Mouse (Mus musculus) adrenal gland, adult 8-10 months (tissue): ENCODE results near the gene Themis2. TPM values are rescaled to one million over a fixed set of nuclear protein-coding genes. Genes with fewer than 3 reads are reported as not detected.
"Not testable (repeated sequence)": the region's sequence is repeated elsewhere in the genome, so short reads cannot be mapped to it uniquely, and the experiment has no call there.

ENCODE experiments used
- DNase-seq: peaks from one replicate; pipeline ENCODE4 v3.0.0; 2022
- total RNA-seq, 4 experiments: library from RNA; stranded (reverse); gene quantifications; 2 replicates each; pipeline ENCODE4 v1.2.4; 2022

Themis2 gene
- total RNA-seq, 4 experiments from 2014 or later: 2.1 to 5.9 (median 3.2) TPM

DNA sequence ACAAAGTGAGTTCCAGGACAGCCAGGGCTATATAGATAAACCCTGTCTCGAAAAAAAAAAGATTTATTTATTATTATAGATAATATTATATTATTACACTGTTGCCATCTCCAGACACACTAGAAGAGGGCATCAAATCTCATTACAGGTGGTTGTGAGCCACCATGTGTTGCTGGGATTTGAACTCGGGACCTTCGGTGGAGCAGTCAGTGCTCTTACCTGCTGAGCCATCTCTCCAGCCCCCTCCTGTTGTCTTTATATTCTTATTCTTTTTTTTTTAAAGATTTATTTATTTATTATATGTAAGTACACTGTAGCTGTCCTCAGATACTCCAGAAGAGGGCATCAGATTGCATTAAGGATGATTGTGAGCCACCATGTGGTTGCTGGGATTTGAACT, 2.5 kb upstream of the Themis2 start:
- not testable (repeated sequence) for DNase-seq

DNA sequence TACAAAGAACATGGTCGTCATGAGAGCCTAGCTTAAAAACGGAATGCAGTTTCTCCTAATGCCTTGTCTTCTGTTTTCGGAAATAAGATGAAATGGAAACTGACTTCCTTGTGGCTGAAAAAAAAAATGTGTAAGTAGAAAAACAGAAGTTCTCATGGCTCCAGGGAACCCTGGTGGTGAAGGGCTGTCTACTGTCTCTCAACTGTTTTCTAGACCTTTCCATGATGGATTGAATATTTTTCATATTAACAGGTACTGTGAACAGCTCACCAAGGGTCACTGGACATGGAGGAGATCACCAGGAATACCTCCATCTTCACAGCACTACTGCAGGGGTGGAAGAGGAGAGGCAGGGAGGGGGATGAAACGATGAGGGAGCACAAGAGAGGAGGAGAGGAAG, 1.8 kb upstream of the Themis2 start:
- DNase-seq: no peak

DNA sequence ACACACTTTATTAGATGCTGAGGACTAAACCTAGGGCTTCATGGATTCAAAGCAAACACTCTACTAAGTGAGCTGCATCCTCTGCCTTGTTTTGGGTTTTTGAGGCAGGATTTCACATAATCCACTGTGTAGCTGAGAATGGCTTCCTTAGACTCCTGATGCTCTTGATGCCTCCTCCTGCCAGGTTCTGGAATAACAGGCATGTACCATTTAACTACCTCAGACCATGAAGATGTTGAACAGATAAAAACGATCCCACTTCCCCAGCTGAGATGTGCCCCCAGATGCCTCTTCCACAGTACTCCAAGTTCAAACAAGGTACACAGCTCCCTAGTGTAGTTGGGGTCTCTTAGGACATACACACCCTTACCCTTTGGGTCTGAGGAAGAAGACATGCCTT, 1.3 kb upstream of the Themis2 start:
- no peak for DNase-seq

DNA sequence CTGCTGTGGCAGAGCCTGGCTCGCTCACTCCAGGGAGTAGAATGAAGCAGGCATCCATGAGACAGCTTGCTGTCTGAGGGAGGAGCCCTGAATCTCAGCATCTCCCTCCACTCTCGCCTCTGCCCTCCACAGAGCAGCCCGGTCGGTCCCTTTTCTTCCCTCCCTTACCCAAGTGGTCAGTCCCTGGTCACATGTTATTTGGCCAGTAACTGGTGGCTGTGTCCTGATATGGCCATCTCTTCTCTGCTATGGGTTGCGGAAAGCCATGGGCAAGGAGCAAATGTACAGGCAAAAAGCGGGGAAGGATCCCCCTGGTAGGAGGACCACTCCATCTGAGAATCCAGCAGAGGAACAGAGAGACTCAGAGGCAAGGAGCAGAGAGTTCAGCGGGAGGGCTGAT, 1.0 kb downstream of the Themis2 start:
- no peak for DNase-seq

DNA sequence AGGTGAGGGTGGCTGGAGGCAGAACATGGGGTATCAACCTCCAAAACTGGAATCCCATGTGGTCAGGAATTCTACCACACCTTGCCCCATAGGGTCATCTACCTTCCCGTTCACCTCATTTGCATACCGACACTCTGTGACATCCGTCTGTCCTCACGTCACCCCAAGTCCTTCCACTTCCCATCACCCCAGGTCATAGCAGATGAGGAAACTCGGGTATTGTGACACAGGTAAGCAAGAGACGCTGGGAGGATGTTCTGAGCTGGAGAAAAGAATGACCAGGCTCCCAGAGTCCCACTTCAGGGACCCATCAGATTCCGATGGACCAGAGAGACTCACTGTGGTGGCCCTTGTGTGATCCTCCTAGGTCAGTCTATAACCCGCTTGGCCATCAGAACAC, 1.4 kb downstream of the Themis2 start:
- DNase-seq: no peak

DNA sequence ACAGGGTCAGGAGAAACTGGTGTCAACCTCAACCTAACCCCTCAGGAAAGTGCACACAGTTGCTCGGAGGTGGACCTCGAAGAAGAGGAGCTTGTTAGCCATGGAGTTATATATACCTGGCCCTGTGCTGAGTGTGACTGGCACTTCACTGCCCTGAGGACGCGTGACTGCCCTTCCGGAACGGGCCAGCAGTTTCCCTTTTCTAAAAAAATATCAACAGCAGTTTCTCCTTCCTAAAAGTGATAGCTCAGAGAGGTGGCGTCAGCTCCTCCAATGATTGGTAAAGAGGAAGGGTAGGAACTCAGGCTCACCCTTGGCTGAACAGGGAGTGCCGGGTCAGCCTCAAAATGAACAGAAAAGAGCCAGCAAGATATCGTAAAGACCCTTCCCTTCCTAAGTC, 2.2 kb downstream of the Themis2 start:
- DNase-seq: no peak

DNA sequence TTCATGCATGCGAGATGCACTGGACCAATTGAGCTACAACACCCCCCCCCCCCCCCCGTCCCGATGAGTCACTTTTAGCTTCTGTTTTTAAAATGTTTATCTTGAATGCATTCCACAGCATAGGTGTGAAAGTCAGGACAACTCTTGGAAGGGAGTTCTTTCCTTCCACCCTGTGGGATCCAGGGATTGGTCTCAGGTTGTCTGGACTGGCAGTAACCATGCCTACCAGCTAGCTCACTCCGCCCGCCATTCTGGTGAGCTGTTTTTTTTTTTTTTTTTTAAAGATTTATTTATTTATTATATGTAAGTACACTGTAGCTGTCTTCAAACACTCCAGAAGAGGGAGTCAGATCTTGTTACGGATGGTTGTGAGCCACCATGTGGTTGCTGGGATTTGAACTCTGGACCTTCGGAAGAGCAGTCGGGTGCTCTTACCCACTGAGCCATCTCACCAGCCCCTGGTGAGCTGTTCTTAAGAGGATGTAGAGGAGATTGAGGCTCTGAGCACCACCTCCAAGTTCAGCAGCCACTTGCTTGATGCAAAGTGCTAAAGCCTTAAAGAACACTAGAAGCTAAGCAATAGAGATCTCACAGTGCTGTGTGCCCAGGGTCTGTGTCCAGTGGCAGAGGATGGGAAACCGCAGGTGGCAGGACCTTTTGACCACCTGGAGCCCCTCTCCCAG, 2.7 kb downstream of the Themis2 start:
- DNase-seq: not testable (repeated sequence)

DNA sequence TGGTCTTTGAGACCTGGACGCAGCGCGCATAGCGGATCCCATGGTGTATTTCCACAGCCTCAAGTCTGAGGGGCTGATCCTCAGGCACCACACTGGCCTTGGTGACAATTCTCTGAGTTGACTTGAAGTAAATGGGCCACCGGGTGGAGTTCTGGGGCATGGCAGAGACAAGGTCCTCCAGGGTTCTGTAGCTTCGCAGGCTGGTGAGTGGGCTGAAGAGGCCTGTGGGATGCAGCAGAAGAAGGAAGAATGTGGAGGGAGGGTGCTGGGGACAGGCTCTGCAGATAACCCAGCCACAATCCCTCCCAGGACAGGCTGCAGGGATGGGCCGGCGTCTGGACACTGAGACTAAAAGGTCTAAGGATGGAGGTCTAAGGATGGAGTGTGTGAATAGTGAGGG, 6.5 kb downstream of the Themis2 start:
- no peak for DNase-seq

DNA sequence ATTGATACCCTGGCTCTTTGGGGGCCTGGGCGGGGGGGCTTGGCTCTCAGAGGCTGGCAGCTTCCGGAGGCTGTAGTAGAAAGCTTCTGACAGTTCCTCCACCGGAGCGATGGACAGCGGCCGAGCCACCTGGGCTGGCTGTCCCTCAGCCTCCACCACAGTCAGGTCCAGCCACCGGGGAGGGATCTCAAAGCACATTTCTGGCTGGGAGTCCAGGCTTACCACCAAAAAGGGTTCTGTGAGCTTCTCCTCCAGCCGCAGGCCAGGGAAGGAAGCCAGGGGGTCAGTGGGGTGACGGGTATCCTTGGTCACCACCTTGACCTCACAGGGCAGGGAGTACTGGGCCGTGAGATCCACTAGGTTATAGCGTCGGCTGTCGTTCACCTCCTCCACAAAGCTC, 11.0 kb downstream of the Themis2 start:
- DNase-seq: no peak

DNA sequence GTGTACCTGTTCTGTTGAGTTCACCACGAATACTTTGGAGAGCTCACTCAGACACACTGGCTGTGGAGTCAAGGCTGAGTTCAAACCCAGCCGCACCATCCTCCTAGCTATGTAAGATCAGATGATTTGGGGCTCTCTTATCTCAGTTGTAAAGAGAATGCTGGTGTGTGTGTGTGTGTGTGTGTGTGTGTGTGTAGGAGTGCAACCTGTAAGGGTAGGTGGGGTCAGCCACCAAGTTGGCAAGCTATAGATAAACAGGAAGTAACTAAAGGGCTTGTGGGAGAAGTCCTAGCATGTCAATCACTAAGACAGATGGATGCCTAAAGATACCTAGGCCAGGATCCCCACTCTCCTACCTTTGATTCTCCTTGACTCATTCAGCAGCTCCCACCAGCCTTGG, 12.5 kb downstream of the Themis2 start:
- no peak for DNase-seq

DNA sequence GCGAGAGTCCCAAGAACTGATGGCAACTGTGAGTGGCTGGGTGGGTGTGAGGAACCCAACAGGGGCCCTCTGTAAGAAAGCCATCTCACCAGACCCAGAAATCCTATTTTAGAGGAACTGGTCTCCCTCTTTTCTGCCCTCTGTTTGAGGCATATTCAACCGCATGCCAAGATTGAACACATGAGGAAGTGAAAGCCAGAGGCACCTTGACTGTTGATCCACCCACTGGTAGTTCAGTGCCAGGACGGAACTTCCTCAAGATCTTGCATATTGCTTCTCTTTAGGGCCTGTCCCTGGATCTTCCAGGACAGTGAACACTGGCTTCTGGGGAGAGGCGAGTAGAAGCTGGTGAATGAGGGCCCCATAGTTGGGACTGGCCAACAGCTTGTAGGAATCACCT, 15.9 kb downstream of the Themis2 start:
- no peak for DNase-seq

DNA sequence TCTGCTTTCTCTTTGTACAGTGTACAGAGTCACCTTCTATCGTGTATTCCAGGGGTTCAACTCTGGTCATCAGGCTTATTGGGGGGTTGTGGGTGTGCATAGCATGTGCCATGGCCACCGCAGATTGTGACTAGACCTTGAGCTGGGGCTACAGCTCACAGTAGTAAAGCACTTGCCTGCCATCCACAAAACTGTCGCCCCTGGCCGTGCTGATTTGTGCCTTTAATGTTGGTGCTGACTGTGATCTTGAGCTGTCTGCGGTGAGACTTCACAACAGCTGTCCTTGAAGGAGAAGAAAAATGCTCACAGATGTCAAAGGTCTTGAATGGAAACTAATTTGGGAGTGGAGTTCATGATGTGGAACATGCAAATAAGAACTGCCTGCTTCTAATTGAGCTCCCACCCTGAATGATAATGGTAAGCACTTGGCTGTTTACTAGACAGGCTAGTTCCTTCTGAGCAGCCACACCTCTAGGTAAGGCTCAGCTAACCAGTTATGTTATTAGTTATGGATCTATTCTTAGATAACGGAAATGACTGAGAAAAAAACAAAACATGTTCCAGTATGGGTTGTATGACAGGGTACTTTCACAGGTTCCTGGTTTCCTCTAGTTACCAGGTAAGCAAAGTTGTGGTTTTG, 17.5 kb downstream of the Themis2 start:
- DNase-seq: no peak

DNA sequence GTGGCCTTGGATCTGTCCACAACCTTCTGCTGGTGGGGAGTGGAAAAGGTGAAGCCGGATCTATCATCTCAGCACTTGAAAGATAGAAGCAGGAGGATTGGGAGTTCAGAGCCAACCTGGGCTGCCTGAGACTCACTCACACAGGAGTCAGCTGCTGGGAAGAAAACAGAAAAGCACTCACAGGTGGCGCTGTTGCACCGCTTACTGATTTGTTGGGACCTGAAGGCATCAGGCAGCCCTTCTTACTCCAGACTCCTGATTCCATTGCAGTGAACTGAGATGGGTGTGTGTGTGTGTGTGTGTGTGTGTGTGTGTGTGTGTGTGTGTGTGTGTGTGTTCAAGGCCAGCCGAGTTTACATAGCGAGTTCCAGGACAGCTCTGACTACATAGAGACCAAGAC, 19.4 kb downstream of the Themis2 start:
- peak; percentile 35 for DNase-seq

DNA sequence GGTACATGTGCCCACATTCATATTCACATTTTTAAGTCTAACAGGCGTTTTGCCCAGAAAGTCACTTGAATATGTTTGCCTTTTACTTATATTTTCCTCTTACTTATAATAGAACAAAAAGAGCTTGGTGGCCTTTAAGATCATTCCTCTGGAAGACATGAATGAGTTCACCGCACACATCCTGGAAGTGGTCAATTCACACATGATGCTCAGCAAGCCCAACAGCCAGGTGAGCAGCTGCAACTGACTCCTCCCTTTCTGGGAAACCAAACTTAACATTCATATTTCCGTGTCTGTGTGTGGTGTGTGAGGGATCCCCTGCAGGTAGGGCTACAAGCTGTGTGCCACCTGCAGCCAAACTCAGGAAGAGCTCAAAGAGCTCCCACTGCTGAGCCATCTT, 21.3 kb downstream of the Themis2 start:
- DNase-seq: no peak

DNA sequence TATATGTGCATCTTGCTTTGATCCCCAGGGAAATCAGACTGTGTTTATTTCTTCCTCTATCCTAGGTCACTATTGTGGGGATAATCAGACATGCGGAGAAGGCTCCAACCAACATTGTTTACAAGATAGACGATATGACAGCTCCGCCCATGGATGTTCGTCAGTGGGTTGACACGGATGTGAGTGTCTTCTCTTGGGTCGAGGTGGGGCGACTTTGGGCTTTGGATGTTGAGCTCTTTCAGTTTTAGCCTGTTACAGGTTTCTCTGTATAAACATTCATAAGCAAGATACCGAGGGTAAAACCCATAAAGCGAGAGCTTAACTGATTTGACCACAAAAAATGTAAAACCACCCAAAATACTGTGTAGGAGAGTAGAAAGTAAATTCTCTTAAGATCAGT, 24.4 kb downstream of the Themis2 start:
- no peak for DNase-seq

DNA sequence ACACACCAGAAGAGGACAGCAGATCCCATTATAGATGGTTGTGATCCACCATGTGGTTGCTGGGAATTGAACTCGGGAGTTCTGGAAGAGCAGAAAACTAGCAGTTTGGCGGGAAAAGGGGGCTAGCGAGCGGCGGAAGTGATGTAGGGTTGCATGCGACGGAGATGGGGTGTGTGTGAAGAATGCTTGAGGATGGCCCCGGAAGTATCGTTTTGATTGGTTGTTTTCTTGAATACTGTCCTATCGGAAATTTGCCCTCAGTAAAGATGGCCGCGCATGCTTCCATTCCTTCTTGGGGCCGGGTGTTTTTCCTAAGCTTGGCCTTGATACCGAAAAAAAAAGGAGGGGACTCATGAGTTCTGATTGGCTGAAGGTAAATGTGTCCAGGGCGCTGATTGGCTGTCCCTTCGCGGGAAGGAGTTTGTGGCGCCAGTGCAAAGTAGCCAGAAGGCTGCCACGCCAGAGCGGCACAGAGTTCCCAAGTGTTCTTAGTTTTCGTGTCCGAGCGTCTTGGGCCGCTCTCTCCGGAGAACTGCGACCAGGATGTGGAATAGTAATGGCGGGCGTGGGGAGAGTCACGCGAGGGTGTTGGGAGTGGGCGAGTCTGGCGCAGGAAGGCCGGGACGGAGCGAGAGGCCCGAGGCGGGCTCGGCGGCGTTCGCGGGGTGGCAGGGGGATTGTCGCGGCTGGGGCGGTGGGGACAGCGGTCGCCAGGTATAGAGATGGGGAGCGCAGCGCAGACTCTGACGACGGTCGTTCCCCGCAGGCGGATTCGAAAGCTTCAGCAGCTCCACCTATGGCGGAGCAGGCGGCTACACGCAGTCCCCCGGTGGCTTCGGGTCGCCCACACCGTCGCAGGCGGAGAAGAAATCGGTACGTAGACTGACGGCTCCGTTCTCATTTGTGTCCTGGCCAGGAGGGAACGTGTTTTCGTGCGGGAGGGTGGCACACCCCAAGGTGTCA, 28.0 kb downstream of the Themis2 start, which contains the start of gene Rpa2:
TSS of gene Rpa2 (plus strand) at position 419 of the 963 bp plus-strand sequence.
- peak; percentile 98 for DNase-seq

DNA sequence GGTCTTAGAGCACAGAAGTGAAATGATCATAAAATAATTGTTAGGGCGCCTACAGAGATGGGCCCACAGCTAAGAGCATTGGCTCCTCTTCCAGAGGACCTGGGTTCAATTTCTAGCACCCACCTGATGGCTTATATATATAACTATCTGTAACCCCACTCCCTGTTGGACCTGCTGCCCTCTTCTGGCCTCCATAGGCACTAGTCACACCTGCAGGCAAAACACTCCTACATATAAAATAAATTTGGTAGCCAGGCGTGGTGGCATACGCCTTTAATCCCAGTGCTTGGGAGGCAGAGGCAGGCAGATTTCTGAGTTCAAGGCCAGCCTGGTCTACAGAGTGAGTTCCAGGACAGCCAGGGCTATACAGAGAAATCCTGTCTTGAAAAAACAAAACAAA, 33.1 kb downstream of the Themis2 start:
- DNase-seq: not testable (repeated sequence)

DNA sequence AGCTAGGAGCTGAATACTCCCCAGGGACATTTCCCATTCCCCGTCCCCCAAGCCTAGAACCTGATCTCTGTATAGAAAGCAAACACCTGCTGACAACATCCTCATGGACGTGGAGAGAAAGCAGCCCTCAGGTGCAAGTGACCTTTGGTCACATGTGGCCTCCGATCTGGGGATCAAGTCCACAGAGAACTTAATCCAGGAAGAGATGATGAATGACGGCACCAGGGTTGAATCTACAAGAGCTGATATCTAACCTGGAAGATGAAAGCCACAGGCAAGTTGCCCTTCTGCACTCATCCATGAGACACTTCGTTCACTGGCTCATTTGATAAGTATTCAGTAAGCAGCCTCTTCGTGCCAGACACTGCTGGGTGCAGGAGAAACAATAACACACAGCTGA, 33.6 kb downstream of the Themis2 start:
- DNase-seq: no peak

DNA sequence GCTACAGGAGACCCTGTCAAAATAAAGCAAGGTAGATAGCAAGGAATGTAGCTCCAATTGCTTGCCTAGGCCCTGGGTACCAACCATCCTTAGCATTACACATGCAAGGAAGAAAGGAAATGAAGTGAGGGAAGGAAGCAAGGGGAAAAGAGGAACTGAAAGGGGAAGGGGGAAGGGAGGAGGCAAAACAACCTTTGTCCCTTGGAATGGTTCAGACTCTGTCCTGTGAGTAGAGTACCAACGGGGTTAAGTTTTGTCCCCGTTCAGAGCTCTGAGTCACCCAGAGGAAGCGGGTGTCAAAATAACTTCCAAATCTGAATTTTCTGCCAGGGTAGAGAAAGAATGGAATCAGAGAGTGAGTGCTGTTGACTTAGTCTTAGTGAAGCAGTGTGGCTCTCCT, 35.9 kb downstream of the Themis2 start:
- DNase-seq: no peak

DNA sequence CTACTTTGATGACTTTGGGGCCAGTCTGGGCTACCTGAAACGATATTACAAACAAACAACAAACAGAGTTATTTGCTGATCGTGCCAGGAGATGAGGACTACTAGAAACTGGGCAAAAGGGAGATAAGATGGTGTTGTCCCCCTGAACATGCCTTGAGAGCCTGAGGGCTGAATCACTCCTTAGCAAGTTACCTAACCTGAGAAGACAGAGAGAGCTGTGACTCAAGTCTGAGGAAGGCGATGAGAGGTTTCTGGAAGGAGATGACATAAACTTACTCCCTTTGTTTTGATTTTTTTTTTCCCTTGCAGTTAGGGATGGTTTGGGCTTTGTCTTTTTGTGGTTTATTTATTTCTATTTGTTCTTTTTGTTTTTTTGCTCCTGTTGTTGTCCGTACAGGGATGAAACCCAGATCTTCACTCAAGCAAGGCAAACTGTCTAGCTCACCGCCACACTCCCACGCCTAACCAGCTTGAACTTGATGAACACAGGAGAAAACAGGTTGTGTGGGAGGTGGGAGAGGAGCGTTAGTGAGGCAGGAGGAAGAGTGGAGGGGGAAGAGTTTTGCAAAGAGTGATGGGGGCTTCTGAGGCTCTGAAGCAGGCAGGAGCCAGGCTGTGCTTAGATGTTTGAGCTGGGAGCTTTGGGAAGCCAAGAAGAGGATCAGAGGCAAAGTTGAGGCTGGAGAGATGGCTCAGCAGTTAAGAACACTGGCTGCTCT, 38.4 kb downstream of the Themis2 start:
- no peak for DNase-seq

DNA sequence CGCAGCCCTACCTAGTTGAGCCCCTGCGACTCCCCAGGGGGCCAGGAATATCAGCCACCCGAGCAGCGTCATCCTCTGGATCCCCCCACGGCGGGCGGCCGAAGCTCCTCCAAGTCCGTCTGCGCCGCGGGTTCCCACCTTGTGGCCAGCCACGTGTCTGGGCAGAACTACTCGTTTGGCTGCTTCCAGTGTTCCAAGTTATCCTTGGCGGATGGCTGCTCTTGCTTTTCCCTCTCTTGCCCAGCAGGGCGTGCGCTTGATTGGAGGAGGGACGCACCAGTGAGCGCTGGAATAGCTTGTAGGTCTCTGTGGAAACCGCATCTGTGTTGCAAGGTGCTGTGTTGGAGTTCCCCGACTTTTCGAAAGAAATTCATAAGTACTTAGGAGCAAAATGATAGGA, 39.2 kb downstream of the Themis2 start, which contains the start of gene Smpdl3b:
TSS of gene Smpdl3b (minus strand) at position 279 of the 400 bp plus-strand sequence.
- DNase-seq: peak; percentile 77

DNA sequence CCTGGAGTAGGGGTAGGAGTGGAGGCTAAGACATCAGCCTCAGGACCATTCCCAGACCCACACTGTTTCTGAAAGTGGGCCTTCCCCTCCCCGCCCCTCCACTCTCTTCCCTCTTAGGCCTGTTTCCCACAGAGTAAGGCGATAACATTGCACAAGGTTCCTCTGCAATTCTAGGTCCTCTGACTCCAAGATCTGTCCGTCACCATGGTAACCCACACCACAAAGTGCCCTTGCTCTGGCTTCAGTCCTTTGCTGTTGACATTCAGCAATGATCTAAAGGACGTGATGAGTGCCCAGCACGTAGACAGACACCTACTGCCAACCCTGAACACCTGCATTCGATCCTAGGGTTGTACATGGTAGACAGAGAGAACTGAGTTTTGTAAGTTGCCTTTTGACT, 43.2 kb downstream of the Themis2 start:
- no peak for DNase-seq
